Mouse (Mus musculus) embryonic facial prominence, embryonic 11.5 days (tissue): ENCODE measurements around the gene Rbbp4. TPM values are rescaled to one million over a fixed set of nuclear protein-coding genes. Genes with fewer than 3 reads are reported as not detected.
"Not testable (repeated sequence)": the region's sequence is repeated elsewhere in the genome, so short reads cannot be mapped to it uniquely, and the experiment has no call there.

Experiments
- ATAC-seq: fragments of 200-750 bp; cut with Nextera tagmentation; replicated peaks from 2 replicates; pipeline ENCODE4 v1.8.0; 2017; ENCODE audit warnings: low read depth; ENCODE audit not compliant: insufficient number of reproducible peaks, low FRiP score, low TSS enrichment
- DNase-seq: peaks from one replicate; pipeline ENCODE4 v3.0.0-alpha.2; 2015; ENCODE audit warnings: low spot score
- H3K27ac ChIP-seq: fragments of 300-500 bp; sonication (generic); replicated peaks from 2 replicates; pipeline ENCODE4 v1.5.1; 2014; ENCODE audit warnings: mild to moderate bottlenecking, low read depth, low read length, control low read depth
- H3K27me3 ChIP-seq: fragments of 300-500 bp; sonication (generic); 2 replicates; pipeline ENCODE4 v1.6.1; 2014; ENCODE audit warnings: mild to moderate bottlenecking, low read length, moderate library complexity, mixed read lengths; ENCODE audit not compliant: control insufficient read depth, insufficient read depth
- H3K36me3 ChIP-seq: fragments of 300-500 bp; sonication (generic); replicated peaks from 2 replicates; pipeline ENCODE4 v1.6.1; 2014; ENCODE audit warnings: low read depth, mild to moderate bottlenecking, low read length, moderate library complexity, mixed read lengths; ENCODE audit not compliant: control insufficient read depth, insufficient read depth
- H3K4me1 ChIP-seq: fragments of 300-500 bp; sonication (generic); 2 replicates; pipeline ENCODE4 v1.6.1; 2014; ENCODE audit warnings: low read length, mixed read lengths; ENCODE audit not compliant: control insufficient read depth, insufficient read depth
- H3K4me2 ChIP-seq: fragments of 300-500 bp; sonication (generic); 2 replicates; pipeline ENCODE4 v1.6.1; 2014; ENCODE audit warnings: low read depth, mild to moderate bottlenecking, control low read depth, low read length, moderate library complexity
- H3K4me3 ChIP-seq: fragments of 300-500 bp; sonication (generic); 2 replicates; pipeline ENCODE4 v1.5.1; 2014; ENCODE audit warnings: low read depth, low read length, control low read depth
- H3K9ac ChIP-seq: fragments of 300-500 bp; sonication (generic); replicated peaks from 2 replicates; pipeline ENCODE4 v1.6.1; 2014; ENCODE audit warnings: mild to moderate bottlenecking, control low read depth, low read length
- H3K9me3 ChIP-seq: fragments of 300-500 bp; sonication (generic); replicated peaks from 2 replicates; pipeline ENCODE4 v1.6.1; 2016; ENCODE audit warnings: mild to moderate bottlenecking, low read length, inconsistent platforms, mixed read lengths; ENCODE audit not compliant: control insufficient read depth
- WGBS: fragments of 180-500 bp; shearing (Covaris S2); extraction: QIAGEN DNeasy Blood & Tissue Kit; methylation state at CpG from one replicate; pipeline ENCODE4 v1.1.7; 2014; 5-methylcytosine and 5-hydroxymethylcytosine counted together
- polyA plus RNA-seq: library from polyadenylated mRNA; unstranded; fragments of >200 nt; fragmentation: Nextera tagmentation; extraction: Ambion mirVana; gene quantifications from 2 replicates; pipeline ENCODE4 v1.2.1, GENCODE M21; 2014

Rbbp4 gene
- polyA plus RNA-seq, 1 experiment from 2014 or later: 661 TPM

DNA sequence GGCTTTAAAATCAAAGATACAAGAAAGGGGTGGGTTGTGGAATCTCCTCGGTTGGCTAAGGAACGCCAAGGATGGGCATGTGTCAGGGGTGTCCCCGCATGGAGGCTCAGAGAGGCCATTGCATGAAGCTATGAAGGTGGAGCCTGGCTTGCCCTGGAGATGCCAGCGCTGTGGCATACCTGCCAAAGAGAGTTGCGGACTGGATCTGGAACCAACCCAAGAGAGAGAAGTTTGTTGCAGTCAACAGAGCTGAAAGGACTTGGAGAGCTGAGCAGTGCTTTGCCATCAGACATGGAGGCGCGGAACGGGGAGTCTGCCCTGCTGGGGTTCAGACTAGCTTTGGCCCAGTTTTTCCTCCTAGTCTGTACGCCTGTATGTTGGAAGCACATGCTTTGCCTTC, 28.3 kb upstream of the Rbbp4 start:
- ATAC-seq: no peak
- Histone ChIP-seq H3K36me3 (no peaks in the 10 kb centered on the region), H3K9ac (no peak overlapping the region), H3K4me1 (no peaks in the 10 kb centered on the region), H3K9me3 (no peaks in the 10 kb centered on the region), H3K27ac (no peak overlapping the region), H3K4me3 (no peak overlapping the region), H3K27me3 (no peaks in the 10 kb centered on the region), H3K4me2 (no peak overlapping the region)
- WGBS: 92% methylated on average over 9 of the region's 9 CpGs
- DNase-seq: no peak

DNA sequence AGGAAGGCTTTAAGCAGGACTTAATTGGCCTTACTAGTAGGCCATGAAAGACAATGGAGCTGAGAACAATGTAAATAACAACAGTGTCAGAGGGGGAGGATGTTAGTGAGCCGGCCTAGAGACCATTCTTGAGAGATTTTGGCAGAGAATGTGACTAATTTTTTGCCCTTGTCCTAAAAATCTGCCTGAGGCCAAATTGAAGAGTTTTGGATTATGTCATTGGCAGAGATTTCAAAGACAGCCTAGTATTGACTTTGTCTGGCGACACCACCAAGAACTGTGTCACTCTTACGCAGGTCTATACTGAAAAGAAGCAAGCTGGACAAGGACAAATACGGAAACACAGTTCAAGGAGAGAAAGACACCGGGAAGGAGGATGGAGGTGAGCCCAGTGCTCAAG, 27.6 kb upstream of the Rbbp4 start:
- H3K4me3 ChIP-seq: no peak overlapping the region
- H3K27ac ChIP-seq: no peak overlapping the region
- no peaks in the 10 kb centered on the region for H3K4me1 ChIP-seq
- no peak for DNase-seq
- no peaks in the 10 kb centered on the region for H3K36me3 ChIP-seq
- no peaks in the 10 kb centered on the region for H3K9me3 ChIP-seq
- WGBS: 78% methylated on average over 5 of the region's 5 CpGs
- H3K4me2 ChIP-seq: no peak overlapping the region
- no peak for ATAC-seq
- H3K27me3 ChIP-seq: no peaks in the 10 kb centered on the region
- no peak overlapping the region for H3K9ac ChIP-seq

DNA sequence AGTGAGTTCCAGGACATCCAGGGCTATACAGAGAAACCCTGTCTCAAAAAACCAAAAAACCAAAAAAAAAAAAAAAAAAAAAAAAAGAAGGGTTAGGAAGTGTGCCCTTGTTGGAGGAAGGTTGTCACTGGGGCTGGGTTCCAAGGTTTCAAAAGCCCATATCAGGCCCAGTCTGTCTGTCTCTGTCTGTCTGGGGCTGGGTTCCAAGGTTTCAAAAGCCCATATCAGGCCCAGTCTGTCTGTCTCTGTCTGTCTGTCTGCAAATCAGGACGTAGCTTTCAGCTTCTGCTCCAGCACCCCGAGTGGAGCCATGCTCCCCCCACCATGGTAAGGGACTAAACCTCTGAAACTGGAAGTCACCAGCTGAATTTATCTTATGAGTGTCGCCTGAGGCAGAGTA, 27.1 kb upstream of the Rbbp4 start:
- 80% methylated on average over 3 of the region's 3 CpGs for WGBS
- H3K4me1 ChIP-seq, H3K36me3 ChIP-seq, H3K9me3 ChIP-seq, DNase-seq, H3K4me3 ChIP-seq, ATAC-seq, H3K9ac ChIP-seq, H3K4me2 ChIP-seq, H3K27me3 ChIP-seq, H3K27ac ChIP-seq: not testable (repeated sequence)

DNA sequence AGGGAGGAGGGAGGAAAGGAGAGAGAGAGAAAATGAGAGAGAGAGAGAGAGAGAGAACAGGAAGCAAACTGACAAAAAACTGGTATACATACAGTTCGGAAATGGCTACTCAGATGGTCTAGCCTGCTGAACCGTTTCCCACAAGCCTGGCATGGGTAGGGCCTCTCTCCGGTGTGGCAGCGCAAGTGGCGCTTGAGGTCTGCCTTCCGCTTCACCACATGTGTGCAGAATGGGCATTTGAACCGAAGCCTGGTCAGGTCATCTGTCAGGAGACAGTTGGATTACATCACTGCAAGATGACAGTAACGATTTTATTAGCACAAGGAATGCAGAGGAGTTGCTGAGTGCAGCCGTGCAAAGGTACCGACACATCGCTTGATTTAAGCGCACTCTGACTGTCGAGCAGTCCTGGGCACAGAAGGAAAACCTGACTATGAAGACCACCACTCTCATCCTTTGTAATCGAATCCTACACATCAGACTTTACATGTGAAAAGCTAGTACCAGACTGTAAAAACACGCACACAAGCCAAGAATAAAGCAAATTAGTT, 22.5 kb upstream of the Rbbp4 start:
- DNase-seq (no peak), ATAC-seq (no peak)
- no peak overlapping the region for H3K27ac ChIP-seq
- H3K36me3 ChIP-seq: no peaks in the 10 kb centered on the region
- 88% methylated on average over 15 of the region's 15 CpGs for WGBS
- H3K4me3 ChIP-seq: no peak overlapping the region
- H3K9ac ChIP-seq: no peak overlapping the region
- H3K4me2 ChIP-seq: no peak overlapping the region
- no peaks in the 10 kb centered on the region for H3K9me3 ChIP-seq
- H3K27me3 ChIP-seq: no peaks in the 10 kb centered on the region
- H3K4me1 ChIP-seq: no peaks in the 10 kb centered on the region

DNA sequence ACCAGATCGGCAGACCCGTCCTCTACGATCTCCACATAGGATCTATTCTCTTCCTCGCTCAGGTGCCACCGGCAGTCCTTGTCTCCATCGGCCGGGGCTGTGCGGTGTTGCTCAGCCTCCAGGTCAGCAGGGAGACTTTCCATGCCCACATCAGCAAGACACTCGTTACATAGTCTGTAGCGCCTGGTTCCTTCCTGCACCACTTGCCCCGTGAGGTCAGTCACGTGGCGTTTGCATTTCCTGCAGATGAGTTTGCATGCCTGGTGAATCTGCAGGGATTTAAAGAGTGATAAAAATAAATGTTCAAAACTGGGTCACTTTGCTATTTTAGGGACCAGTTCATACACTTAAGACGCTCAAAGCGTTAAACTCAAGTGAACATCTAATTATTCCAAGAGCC, 19.1 kb upstream of the Rbbp4 start:
- Histone ChIP-seq H3K9me3 (no peaks in the 10 kb centered on the region), H3K4me2 (no peak overlapping the region), H3K36me3 (no peaks in the 10 kb centered on the region), H3K4me1 (no peaks in the 10 kb centered on the region), H3K27ac (no peak overlapping the region), H3K9ac (no peak overlapping the region), H3K4me3 (no peak overlapping the region), H3K27me3 (no peaks in the 10 kb centered on the region)
- no peak for ATAC-seq
- WGBS: 83% methylated on average over 15 of the region's 15 CpGs
- no peak for DNase-seq

DNA sequence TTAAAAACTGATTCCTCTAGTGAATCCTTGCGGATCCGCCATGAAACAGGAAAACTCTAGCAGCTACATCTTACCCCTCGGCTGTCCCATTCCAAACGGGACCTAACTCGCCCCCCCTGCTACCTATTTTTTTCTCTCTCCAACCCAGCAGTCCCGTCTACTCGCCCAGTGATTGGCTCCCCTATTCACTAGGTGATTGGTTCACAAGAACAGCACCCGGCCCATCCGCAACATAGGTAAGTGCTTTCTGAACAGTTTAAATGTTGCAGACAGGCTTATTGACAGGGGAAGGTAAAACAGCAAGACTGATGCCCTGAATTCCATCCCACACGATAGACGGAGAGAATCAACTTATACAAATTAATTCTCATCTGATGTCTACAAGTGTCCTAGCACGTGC, 18.0 kb upstream of the Rbbp4 start:
- Histone ChIP-seq H3K9ac (no peak overlapping the region), H3K36me3 (no peaks in the 10 kb centered on the region), H3K9me3 (no peaks in the 10 kb centered on the region), H3K27me3 (no peaks in the 10 kb centered on the region), H3K4me1 (no peaks in the 10 kb centered on the region), H3K4me3 (no peak overlapping the region), H3K4me2 (no peak overlapping the region), H3K27ac (no peak overlapping the region)
- 86% methylated on average over 12 of the region's 12 CpGs for WGBS
- DNase-seq (no peak), ATAC-seq (no peak)

DNA sequence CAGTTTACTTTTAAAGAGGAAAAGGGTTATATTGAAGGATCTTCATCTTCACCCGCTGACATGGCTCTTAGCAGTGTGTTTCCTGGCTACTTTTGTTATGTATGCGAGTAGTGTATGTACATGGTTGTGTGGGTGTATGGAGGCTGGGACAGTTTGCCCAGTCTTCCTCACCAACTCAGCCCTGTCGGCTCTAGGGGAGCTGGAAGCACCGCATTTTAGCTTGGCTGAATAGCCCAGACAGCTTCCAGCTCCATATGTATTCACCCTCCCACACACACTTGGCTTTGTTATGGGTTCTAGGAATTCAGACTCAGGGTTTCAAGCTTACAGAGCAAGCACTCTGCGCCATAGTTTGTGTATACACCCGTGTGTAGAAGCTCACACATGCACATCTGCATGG, 15.9 kb upstream of the Rbbp4 start:
- H3K9me3 ChIP-seq: no peaks in the 10 kb centered on the region
- DNase-seq: no peak
- H3K4me2 ChIP-seq: no peak overlapping the region
- H3K36me3 ChIP-seq: no peaks in the 10 kb centered on the region
- H3K4me3 ChIP-seq: no peak overlapping the region
- no peaks in the 10 kb centered on the region for H3K4me1 ChIP-seq
- ATAC-seq: no peak
- WGBS: 74% methylated on average over 6 of the region's 6 CpGs
- H3K27ac ChIP-seq: no peak overlapping the region
- H3K9ac ChIP-seq: no peak overlapping the region
- no peaks in the 10 kb centered on the region for H3K27me3 ChIP-seq

DNA sequence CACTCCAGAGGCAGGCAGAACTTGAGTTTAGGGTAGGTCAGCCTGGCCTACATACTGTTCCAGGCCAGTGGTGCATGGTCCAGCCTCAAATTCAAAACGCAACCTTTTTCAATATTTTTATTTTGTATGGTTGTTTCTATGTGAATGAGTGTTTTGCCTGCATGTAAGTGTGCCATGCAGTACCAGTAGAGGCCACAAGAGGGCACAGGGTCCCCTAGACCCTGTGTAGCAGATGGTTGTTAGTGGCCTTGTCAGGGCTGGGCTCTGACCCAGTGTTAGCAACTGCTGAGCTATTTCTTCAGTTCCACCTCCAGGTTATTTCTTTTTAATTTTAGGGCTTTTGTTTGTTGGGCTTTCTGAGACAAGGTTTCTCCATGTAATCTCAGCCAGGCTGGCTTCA, 15.5 kb upstream of the Rbbp4 start:
- H3K36me3 ChIP-seq: no peaks in the 10 kb centered on the region
- DNase-seq: peak; percentile 89
- no peak overlapping the region for H3K4me2 ChIP-seq
- no peak for ATAC-seq
- H3K27ac ChIP-seq: no peak overlapping the region
- no peaks in the 10 kb centered on the region for H3K9me3 ChIP-seq
- 15% methylated on average over 1 of the region's 1 CpGs for WGBS
- H3K4me1 ChIP-seq: no peaks in the 10 kb centered on the region
- no peaks in the 10 kb centered on the region for H3K27me3 ChIP-seq
- no peak overlapping the region for H3K4me3 ChIP-seq
- no peak overlapping the region for H3K9ac ChIP-seq
